Mouse (Mus musculus) MEL-GATA-1-ER (cell line): ENCODE data around the gene Snrpa.

ENCODE experiments used
- DNase-seq: peaks from one replicate; pipeline ENCODE4 v3.0.0-alpha.2; 2012; ENCODE audit warnings: low read depth; ENCODE audit errors: extremely low read depth

Gene Snrpa

GRCm38 (mm10) chr7:27166614-27167474 is 29.2 kb downstream of the Snrpa start, which contains the start of gene Egln2:
Gene Egln2 (minus strand): TSS chr7:27166802.
- peak; percentile 95 for DNase-seq

DNA sequence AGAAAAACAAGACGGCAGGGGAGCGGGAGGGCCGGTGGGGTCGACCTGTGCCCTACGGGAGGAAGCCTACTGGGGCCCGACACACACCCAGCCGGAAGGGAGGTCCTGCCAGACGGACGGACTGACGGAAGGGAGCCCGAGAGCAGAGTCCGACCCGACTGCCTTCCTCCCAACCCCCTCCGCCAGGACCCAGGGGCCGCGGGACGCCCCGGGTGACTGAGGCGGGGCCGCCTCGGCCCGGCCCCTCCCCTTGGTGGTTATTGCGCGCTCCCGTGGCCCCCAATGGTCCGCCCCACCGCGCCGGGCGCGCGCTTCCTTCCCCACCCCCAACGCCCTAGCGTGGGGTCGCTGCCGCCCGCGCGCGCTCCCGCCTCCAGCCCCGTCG is 29.9 kb downstream of the Snrpa start:
- peak; percentile 39 for DNase-seq

DNA sequence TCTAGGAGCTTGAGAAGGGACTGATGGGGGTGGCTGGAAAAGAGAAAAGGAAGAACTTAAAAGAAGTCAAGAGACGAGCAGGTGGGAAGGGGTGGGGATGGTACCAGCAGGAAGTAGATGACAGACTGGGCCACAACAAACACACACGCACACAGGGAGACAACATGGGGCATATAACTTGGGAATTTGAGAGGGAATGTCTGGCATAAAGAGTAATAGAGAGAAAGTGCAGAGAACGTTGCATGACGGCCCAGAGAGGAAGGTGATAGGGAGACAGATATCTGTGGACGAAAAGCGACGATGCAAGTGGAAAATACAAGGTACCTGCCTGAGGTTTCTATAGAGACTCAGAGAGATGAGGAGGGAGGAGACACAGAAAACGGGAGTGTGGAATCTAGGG is 30.4 kb downstream of the Snrpa start:
- no peak for DNase-seq

GRCm38 (mm10) chr7:27165007-27165655 is 30.9 kb downstream of the Snrpa start:
- no peak for DNase-seq

DNA sequence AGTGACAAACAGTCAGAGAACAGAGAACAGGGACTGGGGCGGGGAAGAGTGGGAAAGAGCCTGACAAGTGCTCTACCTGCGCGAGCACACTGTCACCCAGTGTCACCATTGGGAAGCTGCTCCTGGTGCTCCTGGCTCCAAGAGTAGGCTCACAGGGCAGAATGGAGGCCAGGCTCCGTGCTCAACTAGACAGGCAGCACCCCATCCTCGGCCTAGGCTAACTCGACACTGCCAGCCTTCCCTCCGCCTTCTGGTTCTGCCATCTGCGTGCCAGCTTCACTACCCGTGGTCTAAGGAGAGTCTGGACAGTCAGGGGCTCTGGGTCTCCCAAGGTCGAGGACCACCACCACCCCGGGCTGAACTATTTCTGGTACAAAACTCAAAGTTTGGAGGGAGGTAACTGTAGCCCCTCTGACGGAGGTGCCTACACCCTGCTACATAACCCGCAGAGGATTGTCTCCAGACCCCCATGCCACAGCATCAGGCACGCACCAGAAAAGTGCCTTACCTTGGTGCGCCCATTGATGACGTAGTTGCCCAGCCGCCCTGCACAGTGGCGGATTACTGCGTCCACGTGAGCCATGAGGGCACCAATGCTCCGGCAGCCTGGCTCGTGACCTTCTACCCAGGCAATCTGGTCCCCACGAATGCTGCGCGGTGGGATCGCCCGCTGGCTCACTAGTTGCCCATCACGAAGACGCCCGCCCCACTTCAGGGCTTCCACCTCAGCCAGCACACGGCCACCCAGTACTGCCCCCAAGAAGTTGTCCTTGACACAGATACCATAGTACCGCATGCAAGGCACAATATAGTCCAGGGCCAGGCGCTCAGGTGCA is 31.7 kb downstream of the Snrpa start:
- no peak for DNase-seq

GRCm38 (mm10) chr7:27163450-27163805 is 32.6 kb downstream of the Snrpa start:
- DNase-seq = no peak

- no peak for DNase-seq
Observed at GRCm38 (mm10) chr7:27162780-27163449, 33.2 kb downstream of the Snrpa start.

GRCm38 (mm10) chr7:27161744-27162143 is 34.3 kb downstream of the Snrpa start:
- no peak for DNase-seq

DNA sequence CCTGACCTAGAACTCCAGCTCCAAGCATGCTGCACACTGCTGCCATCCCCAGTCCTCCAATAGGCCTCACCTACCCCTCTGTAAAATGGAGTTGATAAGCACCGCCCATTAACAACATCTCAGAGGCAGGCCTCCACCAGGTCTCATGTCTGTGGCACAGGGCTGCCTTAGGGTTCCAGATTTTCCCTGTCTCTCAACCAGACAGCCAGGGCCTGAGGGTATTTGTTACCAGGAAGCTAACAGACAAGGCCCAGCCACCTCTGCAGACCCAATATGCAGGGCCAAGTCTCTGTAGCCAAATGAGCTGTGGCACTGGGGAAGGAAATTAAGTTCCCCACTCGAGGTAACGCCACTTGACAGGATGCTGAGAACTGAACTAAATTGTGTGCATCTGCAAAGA is 35.1 kb downstream of the Snrpa start:
- no peak for DNase-seq

DNA sequence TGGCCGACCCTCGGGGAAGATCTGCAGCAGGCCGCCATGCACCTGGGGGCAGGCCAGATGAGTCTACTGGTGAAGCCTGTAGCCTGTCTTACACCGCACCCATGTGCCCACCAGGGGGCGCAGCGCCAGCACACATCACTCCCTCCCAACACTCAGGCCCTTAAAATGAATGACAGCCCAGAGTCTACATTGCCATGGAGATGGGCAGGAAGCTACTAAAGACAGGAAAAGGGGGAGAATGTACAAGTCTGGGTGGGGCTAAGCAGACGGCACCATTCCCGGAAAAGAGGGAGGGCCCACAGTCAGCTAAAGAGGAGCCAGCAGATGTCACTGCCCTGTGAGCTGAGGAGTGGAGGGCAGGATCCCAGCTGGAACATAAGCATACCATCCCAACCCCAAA is 36.2 kb downstream of the Snrpa start:
- DNase-seq = peak; percentile 63

DNA sequence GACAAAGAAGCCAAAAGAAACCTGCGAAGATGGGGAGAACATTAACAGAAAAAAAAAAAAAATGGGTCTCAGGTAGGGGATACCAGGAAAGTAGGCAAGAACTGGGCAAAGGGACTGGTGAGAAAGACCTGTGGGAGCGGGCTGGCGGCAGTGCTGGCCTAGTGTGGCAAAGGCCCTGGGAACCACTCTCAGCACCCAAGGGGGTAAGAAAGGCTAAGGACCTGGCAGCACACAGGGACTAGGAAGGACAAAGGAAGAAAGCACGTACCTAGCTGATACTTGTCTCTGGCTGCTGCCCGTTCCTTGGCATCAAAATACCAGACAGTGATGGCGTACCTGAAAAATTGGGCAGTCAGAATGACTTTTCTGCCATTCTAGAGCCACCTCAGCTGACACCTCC is 36.8 kb downstream of the Snrpa start:
- no peak for DNase-seq

GRCm38 (mm10) chr7:27158171-27158570 is 37.9 kb downstream of the Snrpa start:
- no peak for DNase-seq

DNA sequence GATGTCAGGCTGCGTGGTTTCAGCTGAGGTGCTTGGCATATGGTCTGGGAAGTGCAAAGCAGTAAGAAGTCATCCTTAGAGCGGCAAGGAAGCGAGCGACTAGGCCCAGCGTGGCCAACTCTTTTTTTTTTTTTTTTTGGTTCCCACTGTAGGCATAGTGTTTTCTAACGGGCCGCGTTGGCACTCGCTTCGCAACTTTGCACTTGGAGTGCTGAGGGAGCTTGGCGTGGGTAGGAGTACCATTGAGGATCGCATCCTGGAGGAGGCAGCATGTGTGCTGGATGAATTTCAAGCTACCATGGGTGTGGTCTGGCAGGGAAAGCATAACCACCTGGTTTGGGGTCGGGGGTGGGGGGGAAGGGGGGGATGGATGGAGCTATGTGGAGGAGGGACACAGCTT is 40.1 kb downstream of the Snrpa start:
- no peak for DNase-seq

GRCm38 (mm10) chr7:27153205-27153764 is 42.8 kb downstream of the Snrpa start, which contains the start of gene Cyp2t4:
Gene Cyp2t4 (plus strand): TSS chr7:27153714.
- DNase-seq = no peak
